Mouse (Mus musculus) heart, adult 11 months (tissue): ENCODE measurements around the gene Ddx39.

Experiments
- DNase-seq: peaks from one replicate; pipeline ENCODE4 v3.0.0; 2022

The Ddx39 gene

DNA sequence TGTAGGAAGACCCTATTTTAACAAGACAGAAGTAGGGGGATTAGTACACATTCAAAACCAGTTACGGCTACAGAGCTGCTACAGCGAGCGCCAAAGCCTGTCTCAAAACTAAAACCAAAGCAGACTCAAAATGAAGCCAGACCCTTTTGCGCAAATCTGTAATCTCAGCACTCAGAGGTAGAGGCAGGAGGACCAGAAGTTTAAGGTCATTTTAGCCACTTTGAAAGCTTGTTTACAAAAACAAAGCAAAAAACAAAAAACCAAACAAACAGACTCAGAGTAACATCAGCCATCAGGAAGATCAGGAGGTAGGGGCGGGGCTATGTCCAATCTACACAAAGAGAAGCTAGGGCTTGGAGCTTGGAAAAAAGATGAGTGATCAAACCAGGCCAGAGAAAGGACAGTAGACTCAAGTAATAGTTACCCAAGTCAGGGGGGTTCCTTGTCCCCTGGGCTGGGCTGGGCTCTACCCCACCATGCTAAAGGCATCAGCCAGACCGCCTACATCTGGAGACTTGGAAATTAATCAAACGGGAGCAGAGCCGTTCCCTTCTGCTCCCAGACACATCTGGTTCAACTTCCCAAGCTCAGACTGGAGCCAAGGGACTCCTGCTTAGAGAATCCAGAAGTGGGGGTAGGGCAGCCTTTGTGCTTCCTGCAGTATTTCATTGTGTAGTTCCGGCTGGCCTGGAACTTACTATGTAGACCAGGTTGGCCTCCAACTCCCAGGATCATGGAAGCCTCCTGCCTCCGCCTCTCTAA lies 24.2 kb downstream of the Ddx39 start:
- DNase-seq, result peak; percentile 98

GRCm38 (mm10) chr8:83739711-83740468 lies 24.9 kb downstream of the Ddx39 start:
- DNase-seq, result peak; percentile 96

DNA sequence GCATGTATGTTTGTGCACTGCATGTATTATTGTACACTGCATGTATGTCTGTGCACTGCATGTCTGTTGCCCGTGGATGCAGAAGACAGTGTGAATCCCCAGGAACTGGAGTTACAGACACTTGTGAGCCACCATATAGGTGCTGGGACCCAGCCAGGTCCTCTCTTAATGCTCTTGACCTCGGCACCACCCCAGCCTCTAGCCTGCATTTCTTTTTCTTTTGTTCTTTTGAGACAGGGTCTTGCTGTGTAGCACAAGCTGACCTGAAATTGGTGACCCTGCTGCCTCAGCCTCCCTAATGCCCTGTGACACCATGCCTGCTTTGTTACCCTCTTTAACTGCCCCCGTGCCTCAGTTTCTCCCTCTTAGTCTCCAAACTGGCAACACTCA lies 25.6 kb downstream of the Ddx39 start:
- no peak for DNase-seq

GRCm38 (mm10) chr8:83740976-83741741 lies 26.2 kb downstream of the Ddx39 start, which contains the start of gene Adgre5:
TSS of gene Adgre5 (minus strand) at chr8:83741326.
- peak; percentile 99 for DNase-seq

- peak; percentile 96 for DNase-seq
Measured at GRCm38 (mm10) chr8:83741849-83742655, 27.1 kb downstream of the Ddx39 start.

- DNase-seq, result peak; percentile 90
Measured at GRCm38 (mm10) chr8:83742968-83743367, 28.0 kb downstream of the Ddx39 start.

GRCm38 (mm10) chr8:83744070-83744469 lies 29.1 kb downstream of the Ddx39 start:
- no peak for DNase-seq

DNA sequence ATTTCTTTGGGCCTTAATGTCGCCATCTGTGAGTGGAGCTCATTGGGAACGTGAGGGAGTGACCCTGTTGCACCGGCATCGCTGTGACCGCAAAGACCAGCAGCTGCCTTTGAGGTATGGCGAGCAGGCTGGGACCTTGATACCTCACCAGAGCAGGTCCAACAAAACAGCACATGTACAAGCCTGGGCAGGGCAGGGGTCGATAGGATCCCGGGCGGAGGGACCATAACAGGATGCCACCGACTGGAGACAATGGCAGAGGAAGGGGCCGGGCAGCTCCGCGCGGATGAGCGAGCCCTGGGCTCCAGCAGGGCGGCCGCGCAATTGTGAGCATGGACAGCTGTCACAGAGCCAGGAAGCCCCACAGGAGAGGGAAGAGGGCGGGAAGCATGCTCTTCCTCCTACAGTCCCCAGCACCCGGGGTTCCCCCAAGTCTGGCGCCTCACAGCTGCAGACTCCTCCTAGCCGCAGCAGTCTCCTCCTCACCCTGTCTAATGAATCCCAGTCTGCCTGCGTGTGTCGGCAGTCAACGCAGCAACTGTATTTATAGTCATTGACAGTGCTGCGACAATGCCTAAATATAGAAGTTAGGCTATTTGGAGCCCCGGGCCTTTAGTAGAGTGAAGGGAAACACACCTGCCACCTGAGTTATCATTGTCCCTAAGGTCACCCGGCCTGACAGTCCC lies 32.8 kb downstream of the Ddx39 start:
- peak; percentile 99 for DNase-seq

- DNase-seq, result peak; percentile 99
Measured at GRCm38 (mm10) chr8:83748708-83749107, 33.7 kb downstream of the Ddx39 start.

- DNase-seq, result peak; percentile 91
Measured at GRCm38 (mm10) chr8:83749265-83749664, 34.3 kb downstream of the Ddx39 start.

DNA sequence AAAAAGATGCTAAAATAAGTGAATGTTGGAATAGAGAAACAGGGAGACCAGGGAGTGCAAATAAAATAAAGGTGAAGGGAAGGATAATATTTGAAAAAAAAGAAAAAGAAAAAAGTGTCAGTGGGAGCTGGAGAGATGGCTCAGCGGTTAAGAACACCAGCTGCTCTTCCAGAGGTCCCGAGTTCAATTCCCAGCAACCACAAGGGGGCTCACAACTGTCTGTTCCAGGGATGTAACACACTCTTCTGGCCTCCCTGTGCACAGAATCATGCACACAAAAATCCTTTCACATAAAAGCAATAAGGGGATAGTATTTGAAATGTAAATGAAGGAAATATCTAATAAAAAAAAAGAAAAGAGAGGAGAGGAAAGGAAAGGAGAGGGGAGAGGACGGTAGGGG lies 39.2 kb downstream of the Ddx39 start:
- no peak for DNase-seq

- DNase-seq, result no peak
Measured at GRCm38 (mm10) chr8:83756273-83756672, 41.3 kb downstream of the Ddx39 start.

DNA sequence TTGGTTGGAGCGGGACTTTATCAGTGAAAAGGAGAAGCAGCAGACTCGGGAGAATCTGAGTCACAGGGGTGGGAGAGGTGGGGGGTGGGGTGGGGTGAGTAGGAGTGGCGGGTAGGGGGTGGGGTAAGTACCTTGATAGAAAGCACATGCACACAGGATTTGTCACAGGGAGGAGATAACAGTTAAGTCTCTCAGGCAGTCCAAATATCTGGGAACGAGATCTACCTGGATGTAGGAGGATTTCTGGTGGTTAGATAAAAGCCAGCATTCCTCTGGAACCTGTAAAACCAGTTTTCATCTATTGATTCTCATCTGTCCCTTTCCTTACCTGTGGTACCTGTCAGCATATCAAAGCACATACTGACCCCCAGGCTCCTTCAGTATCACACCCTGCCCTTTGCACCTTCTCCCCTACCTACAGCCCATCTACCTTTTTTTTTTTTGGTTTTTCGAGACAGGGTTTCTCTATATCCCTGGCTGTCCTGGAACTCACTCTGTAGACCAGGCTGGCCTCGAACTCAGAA lies 42.2 kb downstream of the Ddx39 start:
- DNase-seq, result no peak

DNA sequence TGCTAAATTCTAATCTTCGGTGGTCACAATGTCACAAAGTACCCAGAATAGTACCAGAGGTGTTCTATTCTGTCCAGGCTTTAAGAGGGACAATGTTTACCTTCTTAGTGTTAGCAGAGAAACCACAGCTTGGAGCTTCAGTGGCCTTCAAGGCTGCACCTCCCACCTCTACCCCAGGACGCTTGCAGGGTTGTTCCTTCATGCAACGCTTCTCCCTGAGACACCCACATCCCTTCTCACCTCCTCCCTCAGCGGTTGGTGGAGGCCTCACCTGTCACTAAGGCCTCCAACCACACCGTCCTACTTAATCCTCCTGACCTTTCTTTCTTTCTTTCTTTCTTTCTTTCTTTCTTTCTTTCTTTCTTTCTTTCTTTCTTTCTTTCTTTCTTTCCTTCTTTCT lies 43.3 kb downstream of the Ddx39 start:
- DNase-seq, result no peak

DNA sequence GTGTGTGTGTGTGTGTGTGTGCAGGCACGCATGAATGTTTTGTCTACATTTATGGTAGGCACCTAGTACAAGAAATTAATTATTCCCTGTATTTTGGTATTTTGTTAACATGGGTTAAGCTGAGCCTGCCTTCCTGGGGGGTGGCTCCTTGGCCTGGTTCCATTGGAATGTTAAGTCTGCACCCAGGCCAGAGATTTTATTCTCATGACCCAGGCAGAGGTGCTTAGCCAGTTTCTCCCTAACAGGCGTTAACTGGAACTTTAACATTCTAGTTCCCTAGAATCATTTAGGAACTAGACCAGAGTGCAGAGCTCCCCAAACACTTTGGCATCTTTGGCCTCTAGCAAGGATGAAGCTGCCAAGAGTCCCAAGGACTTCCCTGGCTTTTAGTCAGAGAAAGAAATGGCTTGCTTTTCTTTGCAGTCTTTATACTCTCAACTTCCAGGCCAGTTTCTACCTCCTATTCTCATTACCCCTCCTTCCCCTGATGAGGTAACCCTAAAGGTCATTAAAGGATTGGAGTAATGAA lies 44.3 kb downstream of the Ddx39 start:
- DNase-seq, result no peak

- DNase-seq, result no peak
Measured at GRCm38 (mm10) chr8:83764116-83764515, 49.1 kb downstream of the Ddx39 start.

GRCm38 (mm10) chr8:83764717-83765116 lies 49.7 kb downstream of the Ddx39 start:
- no peak for DNase-seq

DNA sequence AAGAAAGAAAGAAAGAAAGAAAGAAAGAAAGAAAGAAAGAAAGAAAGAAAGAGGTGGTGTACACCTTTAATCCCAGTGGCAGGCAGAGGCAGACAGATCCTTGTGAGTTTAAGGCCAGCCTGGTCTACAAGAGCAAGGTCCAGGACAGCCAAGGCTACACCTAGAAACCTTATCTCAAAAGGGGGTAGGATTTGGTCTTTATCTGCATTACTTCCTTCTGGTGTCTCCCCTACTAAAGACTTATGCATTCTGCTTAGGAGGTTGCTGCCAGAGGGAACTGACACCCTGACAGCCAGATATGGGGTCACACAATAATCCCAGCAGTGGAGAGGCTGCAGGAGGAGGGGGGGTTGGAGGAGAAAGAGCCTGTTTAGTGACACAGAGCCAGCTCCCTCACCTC lies 50.7 kb downstream of the Ddx39 start:
- DNase-seq, result no peak

GRCm38 (mm10) chr8:83767442-83767841 lies 52.5 kb downstream of the Ddx39 start:
- DNase-seq, result no peak

GRCm38 (mm10) chr8:83768526-83768925 lies 53.5 kb downstream of the Ddx39 start:
- DNase-seq, result peak; percentile 96

DNA sequence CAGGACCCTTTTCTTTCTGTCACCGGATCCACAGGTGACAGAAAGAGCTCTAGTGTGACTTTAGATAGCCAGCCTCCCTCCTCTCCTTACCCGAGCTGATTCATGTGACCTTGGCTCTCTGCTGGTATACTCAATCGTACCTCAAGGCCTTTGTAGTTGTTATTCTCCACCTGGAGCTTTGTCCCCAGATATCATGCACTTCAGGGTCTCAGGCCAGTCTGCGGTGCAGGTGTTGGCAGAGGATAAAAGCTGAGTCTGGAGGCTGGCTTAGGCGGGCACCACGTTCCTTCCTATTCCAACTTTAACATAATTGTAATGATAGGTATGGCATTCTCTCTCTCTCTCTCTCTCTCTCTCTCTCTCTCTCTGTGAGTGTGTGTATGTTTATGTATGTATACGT lies 54.7 kb downstream of the Ddx39 start:
- DNase-seq, result no peak
